Mouse (Mus musculus): ENCODE results near the gene Eml2. TPM values are rescaled to one million over a fixed set of nuclear protein-coding genes. Genes with fewer than 3 reads are reported as not detected.
A peak's percentile ranks its signal among the peaks of the same experiment; 100 is the strongest.

Gene Eml2
- polyA plus RNA-seq, 1 experiment from 2014 or later = 6.8 TPM

GRCm38 (mm10) chr7:19179936-19180335 is 3.7 kb downstream of the Eml2 start:
- H3K4me2 ChIP-seq = peak overlapping the region; percentile 68; the same call in 1 of the 2 replicates
- no peak for ATAC-seq (ENCODE audit: low read depth)
- peaks cover 54% of the 10 kb centered on the region for H3K4me1 ChIP-seq (replicated peaks)

GRCm38 (mm10) chr7:19180862-19181429 is 4.7 kb downstream of the Eml2 start:
- Histone ChIP-seq H3K4me1 (replicated peaks) (peaks cover 63% of the 10 kb centered on the region), H3K27me3 (peaks cover 43% of the 10 kb centered on the region), H3K9me3 (no peaks in the 10 kb centered on the region), H3K9ac (peak overlapping the region; percentile 64), H3K36me3 (peaks cover 24% of the 10 kb centered on the region), H3K4me3 (peak overlapping the region; percentile 38), H3K27ac (replicated peaks) (no peak overlapping the region), H3K4me2 (peak overlapping the region; percentile 52)
- WGBS = 4% methylated on average over 27 of the region's 27 CpGs
- ATAC-seq (ENCODE audit: low read depth) = no peak

More at GRCm38 (mm10) chr7:19179936-19180335, 3.7 kb downstream of the Eml2 start:
- Histone ChIP-seq H3K27ac (replicated peaks) (no peak overlapping the region), H3K9me3 (no peaks in the 10 kb centered on the region), H3K9ac (no peak overlapping the region), H3K4me3 (no peak overlapping the region), H3K36me3 (peaks cover 23% of the 10 kb centered on the region), H3K27me3 (peaks cover 43% of the 10 kb centered on the region)
- 40% methylated on average over 6 of the region's 6 CpGs for WGBS

GRCm38 (mm10) chr7:19184250-19184649 is 8.0 kb downstream of the Eml2 start:
- Histone ChIP-seq H3K9ac (no peak overlapping the region), H3K36me3 (peaks cover 50% of the 10 kb centered on the region), H3K27ac (replicated peaks) (peak overlapping the region; percentile 80), H3K9me3 (no peaks in the 10 kb centered on the region), H3K27me3 (peaks cover 17% of the 10 kb centered on the region), H3K4me3 (no peak overlapping the region), H3K4me1 (replicated peaks) (peaks cover 36% of the 10 kb centered on the region), H3K4me2 (no peak overlapping the region)
- ATAC-seq (ENCODE audit: low read depth) = no peak
- WGBS = 63% methylated on average over 2 of the region's 2 CpGs

GRCm38 (mm10) chr7:19184758-19185157 is 8.5 kb downstream of the Eml2 start:
- Histone ChIP-seq H3K9me3 (no peaks in the 10 kb centered on the region), H3K36me3 (peaks cover 53% of the 10 kb centered on the region), H3K4me2 (0 out of 2 replicates have a peak overlapping the region, but pooled peaks have one; percentile 18), H3K4me3 (no peak overlapping the region), H3K27ac (replicated peaks) (peak overlapping the region; percentile 80), H3K27me3 (peaks cover 12% of the 10 kb centered on the region), H3K4me1 (replicated peaks) (peaks cover 31% of the 10 kb centered on the region), H3K9ac (no peak overlapping the region)
- ATAC-seq (ENCODE audit: low read depth) = peak; percentile 55; the same call in 1 of the 2 replicates
- 50% methylated on average over 6 of the region's 6 CpGs for WGBS

- H3K9me3 ChIP-seq = no peaks in the 10 kb centered on the region
- H3K36me3 ChIP-seq = peaks cover 91% of the 10 kb centered on the region
- ATAC-seq (ENCODE audit: low read depth) = no peak
- H3K9ac ChIP-seq = no peak overlapping the region
- no peak overlapping the region for H3K4me2 ChIP-seq
- no peak overlapping the region for H3K4me3 ChIP-seq
- H3K27ac ChIP-seq (replicated peaks) = no peak overlapping the region
- H3K27me3 ChIP-seq = no peaks in the 10 kb centered on the region
- no peaks in the 10 kb centered on the region for H3K4me1 ChIP-seq (replicated peaks)
- 96% methylated on average over 4 of the region's 4 CpGs for WGBS
These were observed 18.5 kb downstream of the Eml2 start for GRCm38 (mm10) chr7:19194676-19195075.

GRCm38 (mm10) chr7:19196676-19197075 is 20.5 kb downstream of the Eml2 start:
- H3K4me1 ChIP-seq (replicated peaks) = no peaks in the 10 kb centered on the region
- 67% methylated on average over 6 of the region's 6 CpGs for WGBS
- no peak overlapping the region for H3K4me3 ChIP-seq
- no peaks in the 10 kb centered on the region for H3K9me3 ChIP-seq
- H3K27ac ChIP-seq (replicated peaks) = no peak overlapping the region
- H3K4me2 ChIP-seq = no peak overlapping the region
- H3K27me3 ChIP-seq = no peaks in the 10 kb centered on the region
- H3K9ac ChIP-seq = no peak overlapping the region
- ATAC-seq (ENCODE audit: low read depth) = no peak
- H3K36me3 ChIP-seq = peaks cover 87% of the 10 kb centered on the region

- Histone ChIP-seq H3K9me3 (no peaks in the 10 kb centered on the region), H3K4me1 (replicated peaks) (no peaks in the 10 kb centered on the region), H3K27ac (replicated peaks) (no peak overlapping the region), H3K9ac (no peak overlapping the region), H3K27me3 (no peaks in the 10 kb centered on the region), H3K4me2 (no peak overlapping the region), H3K4me3 (no peak overlapping the region), H3K36me3 (peaks cover 84% of the 10 kb centered on the region)
- 35% methylated on average over 2 of the region's 2 CpGs for WGBS
- ATAC-seq (ENCODE audit: low read depth) = no peak
These were observed 21.8 kb downstream of the Eml2 start for GRCm38 (mm10) chr7:19197985-19198384.

- WGBS = 67% methylated on average over 15 of the region's 15 CpGs
- H3K36me3 ChIP-seq = peaks cover 78% of the 10 kb centered on the region
- no peak for ATAC-seq (ENCODE audit: low read depth)
These were observed 25.4 kb downstream of the Eml2 start for GRCm38 (mm10) chr7:19201660-19202059.

GRCm38 (mm10) chr7:19202065-19202850 is 26.0 kb downstream of the Eml2 start:
- no peaks in the 10 kb centered on the region for H3K27me3 ChIP-seq
- no peaks in the 10 kb centered on the region for H3K4me1 ChIP-seq (replicated peaks)
- H3K4me2 ChIP-seq = no peak overlapping the region
- no peak overlapping the region for H3K4me3 ChIP-seq
- WGBS = 57% methylated on average over 15 of the region's 15 CpGs
- no peak overlapping the region for H3K27ac ChIP-seq (replicated peaks)
- H3K9me3 ChIP-seq = no peaks in the 10 kb centered on the region
- H3K9ac ChIP-seq = no peak overlapping the region
- no peak for ATAC-seq (ENCODE audit: low read depth)
- H3K36me3 ChIP-seq = peaks cover 72% of the 10 kb centered on the region

More at GRCm38 (mm10) chr7:19201660-19202059, 25.4 kb downstream of the Eml2 start:
- Histone ChIP-seq H3K4me1 (replicated peaks) (no peaks in the 10 kb centered on the region), H3K27me3 (no peaks in the 10 kb centered on the region), H3K9me3 (no peaks in the 10 kb centered on the region), H3K4me3 (no peak overlapping the region), H3K27ac (replicated peaks) (no peak overlapping the region), H3K4me2 (no peak overlapping the region), H3K9ac (no peak overlapping the region)

- no peak overlapping the region for H3K27ac ChIP-seq (replicated peaks)
- H3K9me3 ChIP-seq = no peaks in the 10 kb centered on the region
- peaks cover 14% of the 10 kb centered on the region for H3K4me1 ChIP-seq (replicated peaks)
- WGBS = 80% methylated on average over 13 of the region's 13 CpGs
- H3K4me2 ChIP-seq = no peak overlapping the region
- no peak overlapping the region for H3K9ac ChIP-seq
- peaks cover 24% of the 10 kb centered on the region for H3K27me3 ChIP-seq
- no peak overlapping the region for H3K4me3 ChIP-seq
- no peak for ATAC-seq (ENCODE audit: low read depth)
- peaks cover 27% of the 10 kb centered on the region for H3K36me3 ChIP-seq
These were observed 32.1 kb downstream of the Eml2 start for GRCm38 (mm10) chr7:19208201-19208910.

GRCm38 (mm10) chr7:19208944-19209472 is 32.8 kb downstream of the Eml2 start:
- no peak for ATAC-seq (ENCODE audit: low read depth)
- Histone ChIP-seq H3K27me3 (peaks cover 28% of the 10 kb centered on the region), H3K9me3 (no peaks in the 10 kb centered on the region), H3K4me1 (replicated peaks) (peaks cover 14% of the 10 kb centered on the region), H3K4me3 (no peak overlapping the region), H3K36me3 (peaks cover 22% of the 10 kb centered on the region), H3K4me2 (no peak overlapping the region), H3K9ac (no peak overlapping the region), H3K27ac (replicated peaks) (no peak overlapping the region)
- 53% methylated on average over 7 of the region's 7 CpGs for WGBS

- no peak overlapping the region for H3K27ac ChIP-seq (replicated peaks)
- H3K27me3 ChIP-seq = peaks cover 33% of the 10 kb centered on the region
- H3K36me3 ChIP-seq = peaks cover 17% of the 10 kb centered on the region
- peaks cover 14% of the 10 kb centered on the region for H3K4me1 ChIP-seq (replicated peaks)
- no peak overlapping the region for H3K4me3 ChIP-seq
- no peak overlapping the region for H3K4me2 ChIP-seq
- H3K9ac ChIP-seq = no peak overlapping the region
- WGBS = 80% methylated on average over 4 of the region's 4 CpGs
- H3K9me3 ChIP-seq = no peaks in the 10 kb centered on the region
- no peak for ATAC-seq (ENCODE audit: low read depth)
These were observed 33.3 kb downstream of the Eml2 start for GRCm38 (mm10) chr7:19209494-19209893.
